Mouse (Mus musculus) retina, postnatal 7 days (tissue): ENCODE results near the gene Shisa6.

Experiments
- DNase-seq: peaks from one replicate; pipeline ENCODE4 v3.0.0-alpha.2; 2012; ENCODE audit warnings: low read depth, low spot score

Gene Shisa6

DNA sequence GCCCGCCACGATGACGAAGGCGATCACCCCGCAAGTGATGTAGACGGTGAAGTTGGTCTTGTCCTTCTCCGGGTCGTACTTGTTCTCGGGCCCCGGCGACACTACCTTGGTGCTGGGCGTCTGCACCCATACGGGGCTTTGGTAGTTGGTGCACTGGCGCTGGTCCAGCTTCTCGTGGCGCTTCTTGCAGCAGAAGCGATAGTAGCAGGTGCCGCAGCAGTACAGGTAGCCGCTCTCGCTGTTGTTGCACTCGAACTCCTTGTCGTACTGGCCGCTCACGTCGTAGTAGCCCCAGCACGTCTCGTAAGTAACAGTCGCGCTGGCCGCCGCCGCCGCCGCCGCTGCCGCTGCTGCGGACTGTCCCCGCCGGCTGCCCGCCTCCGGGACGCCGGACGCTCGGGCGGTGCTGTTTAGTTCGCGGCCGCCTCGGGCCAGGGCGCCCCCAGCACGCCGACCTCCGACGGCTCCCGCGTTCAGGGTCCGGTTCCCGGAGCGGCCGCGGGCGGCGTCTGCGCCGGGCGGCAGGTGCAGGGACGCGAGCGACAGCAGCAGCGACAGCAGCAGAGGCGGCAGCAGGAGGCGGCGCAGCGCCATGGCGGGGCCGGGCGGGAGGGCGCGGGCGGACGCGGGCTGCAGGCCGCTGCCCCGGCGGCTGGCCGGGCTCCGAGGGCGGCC is at the start of gene Shisa6:
Gene Shisa6, minus strand, starts transcription at position 594 of the 675 bp plus-strand sequence.
- DNase-seq, result peak; percentile 19

DNA sequence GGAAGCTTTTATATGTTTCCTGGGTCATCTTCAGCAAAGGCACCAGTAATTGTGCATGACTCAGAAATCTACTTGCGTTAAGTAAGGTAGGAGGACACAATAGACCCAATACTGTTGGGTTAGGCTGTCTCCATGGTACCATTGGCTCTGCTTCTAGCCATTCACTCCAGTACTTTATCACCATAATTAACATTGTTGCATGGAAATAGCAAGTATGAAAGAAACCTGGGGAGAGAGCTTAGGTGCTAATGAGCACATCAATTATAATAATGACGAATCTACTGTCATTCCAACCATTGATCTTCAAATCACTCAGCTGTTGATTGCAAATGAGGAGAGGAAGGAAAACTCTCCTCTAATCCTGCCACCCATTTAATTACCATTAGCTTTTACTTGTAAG is 48.1 kb upstream of the Shisa6 start:
- no peak for DNase-seq

DNA sequence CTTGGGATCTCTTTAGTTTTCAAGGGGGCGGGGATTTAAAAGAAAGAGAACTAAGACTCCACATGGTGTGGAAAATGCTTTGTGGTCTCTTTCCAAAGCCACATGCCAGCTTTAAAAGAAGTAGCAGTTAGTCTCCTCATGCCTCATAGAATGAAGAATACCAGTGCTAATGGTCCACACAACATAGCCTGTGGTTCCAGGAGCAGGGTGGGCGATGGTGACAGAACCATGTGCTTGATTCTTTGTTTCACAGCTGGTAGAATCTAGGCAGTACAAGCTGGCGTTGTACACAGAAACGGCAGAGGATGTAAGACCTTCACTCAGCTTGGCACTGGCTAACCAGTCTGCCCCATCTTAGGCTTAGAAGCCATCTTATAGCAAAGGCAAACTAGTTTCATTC is 43.3 kb upstream of the Shisa6 start:
- no peak for DNase-seq

DNA sequence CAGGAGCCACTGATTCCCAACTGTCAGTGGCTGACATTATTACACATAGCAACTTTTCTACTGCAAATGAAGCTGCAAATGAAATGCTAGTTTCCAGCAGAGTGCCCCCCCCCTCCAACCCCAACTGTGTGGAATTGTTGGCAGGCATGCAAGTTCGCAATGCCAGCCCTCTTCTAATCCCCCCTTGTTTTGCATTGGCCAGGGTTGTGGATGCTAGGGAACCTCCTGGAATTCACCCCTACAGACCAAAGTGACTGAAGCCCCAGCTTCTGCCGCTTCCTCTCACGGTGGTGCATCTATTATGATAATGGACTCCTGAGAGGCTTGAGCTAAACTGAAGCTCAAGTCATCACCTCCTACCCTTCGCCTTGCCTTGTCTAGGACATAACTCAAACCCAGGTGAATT is 42.6 kb upstream of the Shisa6 start:
- DNase-seq, result no peak

DNA sequence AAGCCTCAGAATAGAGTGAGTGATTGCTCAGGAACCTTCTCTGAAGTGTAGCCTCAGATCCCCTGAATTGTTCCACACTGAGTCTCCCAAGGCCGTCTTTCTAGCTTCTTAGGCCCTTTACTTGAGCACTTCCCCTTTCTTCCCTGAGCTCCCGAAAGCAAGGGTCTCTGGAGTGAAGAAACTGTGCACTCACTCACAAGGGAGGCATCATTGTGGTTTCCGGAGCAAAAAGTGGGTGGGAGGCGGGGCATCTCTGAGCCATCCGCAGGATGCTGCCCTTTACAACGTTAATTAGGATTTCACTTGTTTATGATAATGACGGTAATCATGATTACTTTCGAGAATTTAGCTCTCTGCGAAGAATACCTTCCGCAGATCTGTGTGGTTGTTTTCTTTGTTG is 41.6 kb upstream of the Shisa6 start:
- DNase-seq, result no peak

DNA sequence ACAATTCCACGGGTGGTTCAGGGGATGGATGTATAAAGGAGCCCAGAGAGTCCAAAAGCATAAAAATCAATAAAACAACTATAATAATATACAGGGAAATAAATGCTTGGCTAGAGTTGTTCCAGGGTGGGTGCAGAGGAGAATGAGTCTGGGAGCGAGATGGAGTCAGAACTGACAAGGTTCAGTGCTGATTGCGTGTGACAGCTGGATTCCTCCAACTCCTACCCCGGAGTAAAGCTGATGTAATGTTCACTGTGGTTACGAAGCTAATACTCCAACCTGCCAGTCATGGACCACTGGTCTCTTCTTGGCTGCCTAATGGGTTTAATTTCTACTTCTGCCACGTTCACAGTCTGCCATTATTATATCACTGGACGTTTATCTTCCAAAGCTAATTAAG is 36.5 kb upstream of the Shisa6 start:
- no peak for DNase-seq

DNA sequence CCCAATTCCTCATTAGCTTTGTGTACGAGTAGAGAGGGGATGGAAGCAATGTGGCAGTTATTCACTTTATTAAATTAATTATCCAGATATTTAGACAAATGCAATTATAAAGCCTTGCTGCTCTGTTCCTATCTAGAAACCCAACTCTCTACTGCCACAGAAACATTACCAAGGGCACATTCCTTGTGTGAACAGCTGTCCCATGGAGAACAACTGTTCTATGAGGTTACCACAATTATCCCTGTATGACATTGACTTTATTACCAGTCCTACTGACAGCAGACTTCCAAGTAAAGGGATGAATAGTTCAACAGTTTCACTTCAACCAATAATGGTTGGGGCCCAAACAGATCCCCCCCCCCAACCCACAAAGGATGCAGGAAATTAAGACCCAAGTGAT is 12.1 kb upstream of the Shisa6 start:
- no peak for DNase-seq

DNA sequence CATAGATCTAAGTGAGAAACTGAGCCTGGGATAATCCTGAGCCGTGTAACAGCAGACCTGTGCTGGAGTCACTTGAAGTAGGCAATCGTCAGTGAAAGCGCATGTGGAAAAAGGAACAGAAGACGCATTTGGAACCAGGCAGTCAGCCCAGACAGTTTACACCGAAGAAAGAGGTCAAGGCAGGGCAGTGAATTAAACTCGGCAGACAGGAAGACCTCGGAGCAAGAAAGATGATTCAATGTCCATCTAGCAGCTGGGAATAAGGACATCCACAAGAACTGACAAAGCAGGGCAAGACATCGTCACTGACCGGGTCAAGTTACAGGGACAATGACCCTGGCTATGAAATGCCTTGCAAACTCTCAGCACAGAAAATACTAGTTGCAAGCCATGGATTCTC is 10.1 kb upstream of the Shisa6 start:
- DNase-seq, result no peak

DNA sequence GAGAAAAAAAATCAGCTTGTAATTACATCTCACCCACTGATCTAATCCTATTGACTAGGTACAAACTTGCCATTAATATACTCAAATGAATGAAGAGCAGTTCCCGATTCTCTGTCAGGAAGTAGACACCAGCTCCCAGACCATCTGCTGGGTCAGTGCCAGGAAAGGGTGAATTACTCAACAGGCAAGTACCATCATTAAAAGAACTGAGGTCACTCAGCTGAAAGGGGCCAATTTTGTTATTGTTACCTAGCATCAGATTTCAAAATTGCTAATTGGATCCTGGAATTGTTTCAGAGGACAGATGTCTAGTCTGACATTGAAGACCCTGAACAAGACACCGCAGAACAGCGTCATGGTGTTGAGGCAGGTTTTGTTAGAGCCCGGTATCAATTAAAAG is 9.4 kb upstream of the Shisa6 start:
- no peak for DNase-seq

DNA sequence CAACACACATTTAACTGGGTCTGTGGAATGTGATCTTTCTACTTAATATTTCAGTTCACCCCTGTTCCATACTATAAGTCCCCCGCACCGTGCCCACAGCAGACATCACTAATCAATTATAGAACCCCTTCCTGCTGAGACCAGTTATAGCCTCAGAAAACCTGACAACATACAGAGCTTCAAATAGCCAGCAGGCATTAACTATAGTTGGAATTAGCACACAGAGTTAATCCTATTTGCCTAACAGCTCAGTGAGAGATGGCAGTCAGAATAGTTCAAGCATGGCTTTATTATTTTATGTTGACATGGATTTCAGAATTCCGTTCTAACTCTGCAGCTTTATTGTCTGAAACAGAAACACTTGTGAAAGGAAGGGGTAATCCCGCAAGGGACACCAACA is 8.5 kb upstream of the Shisa6 start:
- DNase-seq, result peak; percentile 21

DNA sequence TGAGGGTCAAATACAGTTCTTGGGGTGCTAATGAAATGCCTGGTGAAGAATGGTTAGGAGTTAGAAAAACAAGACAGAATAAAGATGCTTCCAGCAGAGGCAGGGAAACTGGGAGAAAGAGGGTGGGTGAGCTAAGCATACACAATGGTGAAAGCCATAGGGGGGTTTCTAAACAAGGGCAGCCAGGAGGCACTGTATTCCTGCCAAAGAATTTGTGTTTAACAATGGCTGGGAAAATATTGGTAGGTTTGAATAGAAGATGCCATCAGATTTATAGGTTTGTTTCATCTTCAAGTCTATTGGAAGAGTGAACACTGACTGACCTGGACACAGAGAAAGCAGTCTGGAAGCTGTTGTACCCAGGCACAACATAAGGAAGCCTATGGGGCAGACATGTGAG is 2.4 kb upstream of the Shisa6 start:
- no peak for DNase-seq

DNA sequence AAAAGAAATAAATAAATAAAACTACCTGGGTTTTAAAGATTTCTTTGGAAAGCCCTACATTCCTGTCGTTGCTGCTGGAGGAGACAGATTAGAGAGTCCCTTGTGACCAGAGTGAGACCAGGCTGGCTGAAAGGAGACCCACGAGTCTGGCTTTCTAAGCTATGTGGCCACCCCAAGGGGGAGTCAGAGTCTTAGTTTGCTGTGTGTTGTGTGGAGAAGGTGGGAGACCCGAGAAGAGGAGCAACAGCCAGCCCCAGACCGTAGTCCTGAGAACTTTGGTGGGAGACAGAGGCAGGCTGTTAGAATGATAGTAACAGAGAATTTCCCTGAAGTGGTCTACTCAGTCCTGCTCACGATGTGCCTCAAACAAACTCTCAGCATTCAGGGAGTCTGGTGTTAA is 1.6 kb upstream of the Shisa6 start:
- DNase-seq, result no peak

DNA sequence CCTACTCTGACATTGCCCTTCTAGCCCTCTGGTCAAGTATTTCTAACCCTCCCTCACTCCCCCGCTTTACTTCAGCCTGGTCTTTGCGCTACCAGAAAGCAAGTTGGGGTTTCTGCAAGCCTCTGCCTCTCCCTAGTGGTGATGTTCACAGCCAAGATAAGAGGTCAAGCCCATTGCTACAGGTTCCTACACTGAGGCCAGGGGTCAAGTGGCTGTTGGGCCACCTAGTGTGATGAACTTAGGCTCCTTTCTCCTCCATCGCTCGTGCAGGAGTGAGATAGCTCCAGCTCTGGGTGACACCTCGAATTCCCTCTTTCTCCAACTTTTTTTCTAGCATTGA is 1.2 kb upstream of the Shisa6 start:
- DNase-seq, result no peak

DNA sequence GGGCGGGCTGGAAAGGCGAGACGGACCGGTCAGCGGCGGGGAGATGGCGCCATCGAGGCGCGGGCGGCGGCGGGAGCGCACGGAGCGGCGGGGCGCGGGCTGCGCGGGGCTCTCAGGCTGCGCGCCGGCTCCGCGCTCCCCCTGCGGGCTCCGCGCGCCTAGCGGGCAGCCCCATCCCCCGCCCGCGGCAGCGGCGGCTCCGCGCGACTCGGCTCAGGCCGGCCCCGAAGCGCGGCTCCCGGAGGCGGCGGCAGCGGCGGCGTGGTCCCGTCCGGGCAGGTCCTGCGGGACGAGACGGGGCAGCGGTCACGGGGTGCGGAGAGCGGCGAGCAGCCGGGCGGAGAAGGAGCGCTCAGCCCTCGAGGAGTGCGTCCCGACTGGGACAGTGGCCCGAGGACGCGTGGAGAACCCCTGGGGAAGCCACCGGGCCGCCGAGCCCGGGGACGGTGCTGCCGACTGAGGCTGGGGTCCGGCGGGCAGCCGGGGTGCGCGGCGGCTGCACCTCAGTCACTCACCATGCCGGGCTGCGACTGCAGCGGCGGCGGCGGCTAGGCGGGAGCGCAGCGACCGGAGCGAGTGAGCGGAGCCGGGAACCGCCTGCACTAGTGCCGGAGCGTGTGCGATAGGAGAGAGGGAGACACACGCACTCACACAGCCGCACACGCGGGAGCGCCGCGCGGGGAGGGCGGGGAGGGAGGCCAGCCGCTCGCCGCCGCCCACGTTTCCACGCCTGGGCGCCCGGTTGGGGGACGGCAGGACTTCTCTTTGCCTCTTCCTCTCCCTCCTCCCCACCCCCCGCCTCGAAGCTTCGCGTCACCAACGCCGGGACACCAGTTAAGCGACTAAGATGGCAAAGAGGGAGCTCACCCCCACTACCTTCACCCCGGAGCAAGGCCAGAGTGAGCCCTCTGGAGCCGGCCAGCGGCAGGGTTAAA is 549 bp upstream of the Shisa6 start:
- DNase-seq, result peak; percentile 23

DNA sequence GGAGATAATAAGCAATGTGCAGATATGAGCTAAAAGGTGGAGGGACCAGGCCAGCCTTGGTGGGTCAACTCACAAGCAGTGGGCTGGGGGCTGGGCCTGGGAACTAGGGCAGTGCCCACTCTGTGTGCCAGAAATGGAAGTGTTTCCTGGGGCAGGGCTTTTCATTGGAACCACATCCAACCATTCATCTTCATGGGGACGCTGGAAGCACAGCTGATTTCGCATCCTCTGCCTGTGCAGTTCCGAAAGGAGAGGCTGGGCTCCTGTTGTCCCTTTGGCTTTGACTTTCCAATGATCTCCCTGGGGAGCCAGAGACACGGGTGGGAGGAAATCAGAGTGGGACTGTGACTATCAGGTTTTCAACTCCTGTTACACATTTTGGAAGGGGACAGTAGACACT is 1.5 kb downstream of the Shisa6 start:
- DNase-seq, result no peak

DNA sequence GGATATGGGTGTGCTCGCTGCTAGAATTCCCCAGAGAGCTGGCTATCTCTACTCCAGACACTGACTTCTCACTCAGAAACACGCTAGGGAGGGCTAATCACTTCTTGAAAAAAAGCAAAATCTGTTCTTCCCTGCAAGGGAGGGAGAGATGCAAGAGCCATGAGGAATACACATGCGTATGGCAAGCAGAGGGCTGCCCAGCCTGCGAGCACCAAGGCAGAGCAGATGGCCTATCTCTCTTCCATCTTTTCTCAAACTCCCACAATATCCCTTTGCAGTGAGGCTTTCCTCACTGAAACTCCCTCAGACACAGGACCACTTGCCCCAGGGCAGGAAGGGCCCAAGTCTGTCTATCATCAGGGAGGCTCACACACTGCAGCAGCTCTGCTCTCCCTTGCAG is 3.4 kb downstream of the Shisa6 start:
- DNase-seq, result no peak

DNA sequence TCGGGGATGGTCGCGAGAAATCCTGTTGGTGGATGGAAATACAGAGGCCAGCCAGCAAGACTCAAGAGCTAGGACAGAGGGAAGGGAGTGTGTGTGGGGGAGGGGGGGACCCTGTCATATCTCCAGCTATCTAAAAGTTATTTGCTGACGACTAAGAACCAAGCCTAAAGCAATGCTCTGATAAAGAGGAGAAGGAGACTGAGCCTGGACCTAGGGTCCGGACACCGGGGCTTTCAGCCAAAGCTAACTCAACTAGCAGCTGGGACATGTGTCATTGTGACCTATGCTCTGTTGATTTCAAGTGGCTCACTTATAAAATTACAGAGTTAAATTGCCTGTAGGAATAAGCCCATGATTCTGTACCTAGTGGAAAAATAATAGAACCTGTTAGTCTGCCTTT is 6.4 kb downstream of the Shisa6 start:
- no peak for DNase-seq

DNA sequence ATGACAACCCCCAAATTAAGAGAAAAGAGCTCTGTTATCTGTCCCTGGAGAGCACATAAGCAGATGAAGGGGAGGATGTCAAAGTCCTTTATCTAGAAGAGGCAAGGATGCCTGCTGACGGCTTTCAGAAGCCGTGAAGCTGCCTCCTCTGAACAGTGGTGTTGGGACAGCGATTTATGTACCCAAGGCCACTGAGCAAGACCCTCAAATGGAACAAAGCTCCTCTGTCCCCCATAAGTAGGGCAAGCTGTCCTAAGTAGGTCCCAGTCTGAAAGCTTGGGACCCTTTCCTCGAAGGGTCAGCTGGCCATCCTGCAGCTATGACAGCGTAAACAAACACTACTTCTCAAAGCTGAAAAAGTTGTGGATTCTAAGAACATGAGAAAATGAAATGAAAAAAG is 11.4 kb downstream of the Shisa6 start:
- DNase-seq, result no peak

DNA sequence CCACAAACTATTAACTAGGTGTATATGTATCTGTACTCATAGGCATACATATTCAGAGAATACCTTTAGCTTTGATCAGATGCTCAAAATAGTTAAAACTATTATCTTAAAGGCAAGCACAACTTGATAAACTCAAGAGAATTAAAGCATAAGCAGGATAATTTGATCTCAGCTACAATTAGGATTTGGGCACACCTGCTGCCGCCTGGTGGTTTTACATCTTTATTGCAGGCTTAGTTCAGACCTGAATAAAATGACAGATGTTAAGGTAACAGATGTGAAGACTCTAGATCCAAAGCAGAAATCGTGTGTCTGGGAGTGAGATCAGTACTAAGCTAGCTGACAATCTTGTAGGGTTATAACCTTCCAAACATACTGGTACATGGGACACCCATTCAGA is 24.8 kb downstream of the Shisa6 start:
- DNase-seq, result no peak

DNA sequence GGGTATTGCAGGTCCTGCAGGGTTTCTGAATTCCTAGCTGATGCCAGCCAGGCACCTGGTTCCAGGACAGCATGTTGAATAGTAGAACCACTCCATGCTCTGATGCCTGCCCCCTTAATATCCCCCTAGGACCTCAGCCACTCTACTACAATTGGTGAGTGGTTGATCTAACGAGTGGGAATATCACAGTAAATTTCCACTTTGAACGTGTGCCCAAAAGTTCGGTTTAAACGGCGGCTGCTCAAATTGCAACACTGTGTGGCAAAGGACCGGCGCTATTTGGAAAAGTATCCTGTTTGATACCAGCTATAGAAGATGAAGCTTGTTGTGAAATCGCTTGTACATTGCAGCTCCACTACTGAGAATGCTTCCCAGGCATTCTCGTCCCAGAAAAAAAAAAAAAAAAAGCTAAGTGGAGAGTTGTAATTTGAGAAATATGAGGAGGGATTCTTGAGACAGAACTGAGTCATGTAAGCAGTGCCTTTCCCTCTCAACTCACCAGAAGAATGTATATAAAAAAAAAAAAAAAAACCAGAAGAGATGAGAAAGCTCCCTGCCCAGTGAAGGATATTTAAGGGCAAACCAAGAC is 26.8 kb downstream of the Shisa6 start:
- DNase-seq, result no peak

DNA sequence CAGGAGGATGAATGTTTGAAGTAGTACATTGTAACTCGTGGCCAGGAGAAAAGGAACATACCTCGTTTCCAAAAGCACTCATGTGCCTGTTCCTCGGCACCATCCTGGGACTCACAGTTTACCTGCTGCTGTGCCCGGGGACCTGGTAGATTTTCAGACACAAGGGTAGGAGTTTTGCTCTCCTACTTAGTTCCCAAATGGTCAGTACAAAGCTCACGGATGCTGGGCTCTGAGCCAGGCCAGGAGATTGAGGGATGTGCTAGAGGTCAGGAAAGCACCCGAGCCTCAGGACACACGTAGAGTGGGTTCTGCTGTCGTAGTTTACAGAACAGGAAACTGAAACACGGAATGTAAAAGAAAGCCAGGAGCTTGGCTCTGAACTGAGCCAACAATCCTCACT is 29.5 kb downstream of the Shisa6 start:
- DNase-seq, result no peak

DNA sequence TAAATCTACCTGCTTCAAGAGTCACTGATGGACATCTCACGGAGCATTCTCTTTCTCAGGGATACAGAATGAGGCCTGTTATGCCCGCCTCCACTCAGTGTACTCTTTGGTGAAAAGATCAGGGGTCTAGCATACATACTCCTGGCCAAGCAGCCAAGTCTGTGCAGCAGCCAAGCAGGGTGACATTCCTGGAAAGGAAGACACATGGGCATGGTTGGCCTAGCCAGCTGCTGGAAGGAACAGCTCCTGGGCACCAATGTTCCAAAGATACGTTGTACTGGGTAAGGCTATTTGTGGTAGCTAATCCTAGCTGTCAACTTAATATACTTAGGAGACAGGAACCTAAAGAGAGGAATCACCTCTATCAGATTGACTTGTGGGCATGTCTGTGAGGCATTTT is 31.4 kb downstream of the Shisa6 start:
- no peak for DNase-seq

DNA sequence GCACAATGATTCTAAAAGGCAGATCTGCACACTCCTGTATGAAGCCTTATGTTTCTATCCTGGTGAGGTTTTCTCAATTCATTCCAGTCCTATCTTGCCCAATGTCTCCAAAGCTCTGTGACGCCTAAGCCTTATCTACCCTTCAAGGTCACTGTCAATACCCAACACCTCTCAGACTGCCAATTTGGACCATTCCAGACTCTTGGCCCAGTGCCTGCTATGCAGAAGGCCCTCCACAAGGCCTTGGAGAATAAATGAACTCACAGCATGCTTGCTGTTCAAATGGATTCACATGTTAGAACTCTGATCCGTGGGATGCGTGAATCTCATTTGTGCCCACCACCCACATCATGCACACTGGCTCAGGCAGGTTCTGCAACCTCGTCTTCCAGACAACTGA is 38.0 kb downstream of the Shisa6 start:
- DNase-seq, result no peak
